Mouse (Mus musculus) ovary, postnatal 14 days (tissue): ENCODE results near the gene Cox20.
"Not testable (repeated sequence)": the region's sequence is repeated elsewhere in the genome, so short reads cannot be mapped to it uniquely, and the experiment has no call there.

Experiments used
- DNase-seq: peaks from one replicate; pipeline ENCODE4 v3.0.0; 2022; ENCODE audit warnings: low spot score

The Cox20 gene

GRCm38 (mm10) chr1:178320723-178321590 lies 2.0 kb downstream of the Cox20 start:
- DNase-seq = no peak

DNA sequence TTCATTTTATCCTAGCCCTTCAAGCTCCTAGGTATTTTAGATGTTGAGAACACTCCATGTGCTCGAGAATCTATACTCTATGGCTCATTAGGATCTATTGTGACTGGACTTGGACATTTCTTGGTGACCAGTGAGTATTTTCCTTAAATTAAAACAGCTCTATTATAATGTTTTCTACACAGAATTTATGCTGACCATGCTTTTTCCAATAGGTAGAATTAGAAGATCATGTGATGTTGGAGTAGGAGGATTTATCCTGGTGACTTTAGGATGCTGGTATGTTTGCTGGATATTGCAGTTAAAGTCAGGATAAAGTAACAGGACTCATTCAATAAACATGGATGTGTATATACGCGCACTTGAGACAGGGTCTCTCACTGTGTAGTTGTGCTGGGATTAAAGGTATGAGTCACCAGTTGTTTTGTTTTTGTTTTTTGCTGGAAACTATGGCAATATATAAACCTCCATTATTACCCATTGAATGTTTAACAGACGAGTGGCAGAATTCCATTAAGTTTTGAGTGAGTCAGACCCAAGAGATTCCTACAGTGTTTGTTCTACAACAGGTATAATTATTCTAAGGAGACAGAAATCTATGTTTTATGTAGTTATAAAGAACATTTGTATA lies 2.9 kb downstream of the Cox20 start:
- DNase-seq = no peak

GRCm38 (mm10) chr1:178323235-178323634 lies 4.3 kb downstream of the Cox20 start:
- DNase-seq = no peak

- no peak for DNase-seq
Observed at GRCm38 (mm10) chr1:178324568-178324967, 5.6 kb downstream of the Cox20 start.

GRCm38 (mm10) chr1:178326357-178326756 lies 7.4 kb downstream of the Cox20 start:
- no peak for DNase-seq

DNA sequence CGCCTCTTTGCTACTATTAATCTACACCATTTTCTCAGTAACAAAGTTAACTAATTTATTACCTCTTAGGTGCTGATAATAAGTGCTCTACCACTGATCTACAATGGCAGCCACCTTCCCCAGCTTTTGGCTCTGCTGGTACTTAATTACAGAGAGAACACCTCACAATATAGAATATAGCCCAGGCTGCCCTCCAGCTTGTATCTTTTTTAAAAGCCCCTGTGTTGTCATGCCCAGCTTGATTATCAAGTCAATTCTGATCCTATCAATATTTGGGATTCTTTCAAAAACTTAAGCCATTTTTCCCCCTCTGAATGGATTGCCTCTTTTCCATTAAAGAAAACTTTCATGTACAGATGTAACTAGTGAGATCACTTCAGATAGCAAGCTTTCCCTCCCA lies 8.0 kb downstream of the Cox20 start:
- no peak for DNase-seq

GRCm38 (mm10) chr1:178329017-178329416 lies 10.1 kb downstream of the Cox20 start:
- no peak for DNase-seq

DNA sequence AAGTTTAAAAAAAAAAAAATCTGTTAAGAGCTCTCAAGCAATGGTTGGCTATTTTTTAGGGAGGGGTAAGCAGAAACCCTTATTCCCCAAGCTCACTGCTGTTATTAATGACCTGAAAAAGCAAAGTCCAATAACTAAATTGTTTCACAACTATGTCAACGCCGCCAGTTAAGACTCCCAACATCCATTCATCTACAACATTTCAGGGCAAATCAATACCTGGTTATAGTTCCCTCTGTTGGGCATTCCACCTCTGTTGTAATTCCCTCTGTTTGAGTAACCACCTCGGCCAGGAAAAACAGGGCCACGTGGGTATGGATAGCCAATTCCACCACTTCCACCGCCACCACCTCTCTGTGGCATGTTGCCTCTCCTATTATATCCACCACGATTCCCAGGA lies 11.0 kb downstream of the Cox20 start:
- DNase-seq = no peak

- DNase-seq = no peak
Observed at GRCm38 (mm10) chr1:178335860-178336261, 16.9 kb downstream of the Cox20 start.

GRCm38 (mm10) chr1:178336289-178336775 lies 17.4 kb downstream of the Cox20 start:
- peak; percentile 90 for DNase-seq

GRCm38 (mm10) chr1:178336777-178337481 lies 18.0 kb downstream of the Cox20 start:
- no peak for DNase-seq

- peak; percentile 96 for DNase-seq
Observed at GRCm38 (mm10) chr1:178337551-178338317, 18.8 kb downstream of the Cox20 start, which contains the start of gene Hnrnpu. Gene Hnrnpu (minus strand): TSS chr1:178337797.

GRCm38 (mm10) chr1:178338318-178338641 lies 19.4 kb downstream of the Cox20 start:
- peak; percentile 25 for DNase-seq

DNA sequence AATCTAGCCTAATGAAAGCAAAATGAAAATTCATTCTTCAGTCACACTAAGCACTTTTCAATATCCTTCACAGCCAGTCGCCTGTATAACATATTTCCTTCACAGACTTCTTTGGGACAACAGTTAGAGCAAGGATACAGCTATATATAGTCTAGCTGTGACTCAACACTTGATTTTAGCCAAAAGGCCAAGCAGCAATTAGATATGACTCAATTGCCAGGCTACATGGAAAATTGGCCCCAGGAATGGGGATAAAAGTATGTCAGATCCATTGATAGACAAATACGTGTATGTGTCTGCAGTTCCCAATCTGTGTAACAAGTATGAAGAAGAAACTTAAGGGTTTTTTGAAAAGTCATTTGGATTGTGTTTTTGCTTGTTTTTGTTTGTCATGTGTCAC lies 21.3 kb downstream of the Cox20 start:
- no peak for DNase-seq

- no peak for DNase-seq
Observed at GRCm38 (mm10) chr1:178341435-178341834, 22.5 kb downstream of the Cox20 start.

DNA sequence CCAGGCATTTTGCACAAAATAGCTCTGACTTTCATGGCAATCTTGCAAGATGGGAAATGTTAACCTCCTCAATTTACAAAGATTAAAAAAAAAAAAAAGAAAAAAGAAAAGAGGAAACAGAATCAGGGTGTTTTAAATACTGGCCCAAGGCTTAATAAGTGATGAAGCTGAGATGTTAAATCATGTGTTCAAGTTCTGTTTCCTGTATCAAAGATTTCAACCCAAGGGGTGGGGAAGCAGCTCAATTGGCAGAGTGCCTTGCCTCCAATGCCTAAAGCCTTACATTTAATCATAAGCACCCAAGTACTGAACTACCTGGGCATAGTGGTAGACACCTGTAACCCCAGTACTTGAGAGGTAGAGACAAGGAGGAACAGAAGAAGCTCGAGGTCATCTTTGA lies 23.1 kb downstream of the Cox20 start:
- DNase-seq = no peak

DNA sequence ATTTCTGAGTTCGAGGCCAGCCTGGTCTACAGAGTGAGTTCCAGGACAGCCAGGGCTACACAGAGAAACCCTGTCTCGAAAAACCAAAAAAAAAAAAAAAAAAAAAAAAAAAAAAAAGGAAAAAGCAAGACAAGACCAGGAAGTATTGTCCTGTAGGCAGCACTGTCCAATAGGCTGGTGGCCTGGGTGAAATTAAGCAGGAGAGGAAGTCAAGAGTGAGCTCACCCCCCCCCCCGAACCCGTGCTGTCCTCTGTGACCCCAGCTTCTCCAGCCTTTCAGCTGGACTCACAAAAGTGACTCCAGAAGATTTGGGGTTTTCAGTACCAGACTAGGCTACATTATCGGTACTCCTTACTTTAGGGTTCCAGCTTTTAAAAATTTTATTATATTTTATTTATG lies 23.7 kb downstream of the Cox20 start:
- no peak for DNase-seq

DNA sequence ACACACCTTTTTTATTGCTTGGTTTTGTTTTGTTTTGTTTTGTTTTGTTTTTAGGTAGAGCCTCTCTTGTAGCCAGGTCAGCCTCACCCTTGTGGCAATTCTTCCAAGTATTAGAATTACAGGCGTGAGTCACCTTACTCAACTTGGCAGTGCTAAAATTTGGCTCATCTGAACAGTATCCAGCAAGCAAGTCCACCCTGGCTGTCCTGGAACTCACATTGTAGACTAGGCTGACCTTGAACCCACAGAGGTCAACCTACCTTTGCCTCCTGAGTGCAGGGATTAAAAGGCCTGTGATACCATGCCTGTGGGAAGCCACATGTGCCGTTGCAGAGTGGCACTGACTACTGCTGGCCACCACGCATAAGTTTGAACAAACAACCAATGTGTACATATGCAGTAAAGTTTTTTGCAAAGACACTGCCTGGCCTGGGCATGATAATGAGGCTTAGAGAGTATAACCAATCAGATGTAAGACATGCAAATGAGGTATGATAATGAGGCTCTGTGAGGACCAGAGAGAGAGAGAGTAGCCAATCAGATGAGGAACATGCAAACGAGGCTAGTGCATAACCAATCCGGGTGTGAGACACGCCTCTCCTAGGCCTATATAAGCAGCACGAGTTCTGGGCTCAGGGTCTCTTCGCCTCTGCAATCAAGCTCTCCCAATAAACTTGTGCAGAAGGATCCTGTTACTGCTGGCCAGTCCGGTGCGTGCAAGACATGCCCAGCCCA lies 25.3 kb downstream of the Cox20 start:
- DNase-seq = not testable (repeated sequence)

DNA sequence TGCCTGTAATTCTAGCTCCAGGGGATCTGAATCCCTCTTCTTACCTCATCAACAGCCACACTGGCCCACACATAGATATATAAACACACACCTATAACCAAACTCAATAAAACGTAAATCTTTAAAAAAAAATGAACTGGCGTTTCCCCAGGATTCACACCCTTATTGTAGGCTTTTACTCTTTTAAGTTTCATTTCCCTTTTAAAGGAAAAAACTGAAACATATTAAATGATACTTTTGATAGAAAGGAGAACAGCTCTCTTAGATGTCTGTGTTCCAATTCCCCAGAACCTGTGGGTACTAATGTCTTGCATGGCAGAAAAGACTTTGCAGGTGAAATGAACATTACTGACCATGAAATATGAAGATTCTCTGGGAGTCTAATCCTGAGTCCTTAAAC lies 31.9 kb downstream of the Cox20 start:
- no peak for DNase-seq

GRCm38 (mm10) chr1:178351643-178352042 lies 32.7 kb downstream of the Cox20 start:
- no peak for DNase-seq

- no peak for DNase-seq
Observed at GRCm38 (mm10) chr1:178354576-178354975, 35.6 kb downstream of the Cox20 start.
